Mouse (Mus musculus): ENCODE results near the gene Polr1e.

- TF ChIP-seq CTCF (IDR thresholded peaks at IDR 0.05; ENCODE audit: borderline replicate concordance, extremely low read depth, insufficient read depth, insufficient read length) (no peak), POLR2A (IDR thresholded peaks at IDR 0.05; ENCODE audit: borderline replicate concordance, extremely low read depth, insufficient read depth, insufficient read length, poor library complexity, severe bottlenecking) (no peak)
Measured at GRCm38 (mm10) chr4:45047286-45047887, 29.0 kb downstream of the Polr1e start.
